Mouse (Mus musculus): ENCODE measurements around the gene Rpl35.

DNA sequence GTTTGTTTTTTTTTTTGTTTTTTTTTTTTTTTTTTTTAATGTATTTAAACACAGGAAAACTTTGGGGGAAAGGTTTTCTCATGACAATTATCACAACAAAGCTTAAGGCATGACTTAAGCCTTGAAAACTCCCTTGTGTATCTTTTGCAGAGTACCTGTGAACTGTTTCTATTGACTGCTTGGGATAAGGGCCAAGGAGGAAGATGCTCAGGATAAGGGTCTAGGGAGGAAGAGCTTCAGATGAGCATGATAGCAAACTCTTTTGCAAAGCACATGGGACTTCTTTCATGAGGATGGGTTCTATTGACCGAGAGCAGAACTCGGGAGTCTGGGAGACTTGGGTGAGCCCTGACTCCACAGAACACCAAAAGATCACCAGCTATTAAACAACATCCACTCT lies 35.8 kb downstream of the Rpl35 start:
- TF ChIP-seq POLR2A (IDR thresholded peaks at IDR 0.05; ENCODE audit: control insufficient read depth, extremely low read depth, insufficient read depth, low read length, poor library complexity) (no peak), CTCF (IDR thresholded peaks at IDR 0.05; ENCODE audit: borderline replicate concordance, control insufficient read depth, extremely low read depth, insufficient read depth, low read length, poor library complexity) (no peak)

Measured in thymus, adult 2 months (tissue).